Mouse (Mus musculus): ENCODE data around the gene Gng4.

- TF ChIP-seq POLR2A (IDR thresholded peaks at IDR 0.05; ENCODE audit: borderline replicate concordance, extremely low read depth, insufficient read depth, insufficient read length, poor library complexity, severe bottlenecking) (no peak), CTCF (IDR thresholded peaks at IDR 0.05; ENCODE audit: borderline replicate concordance, extremely low read depth, insufficient read depth, insufficient read length) (no peak)
Measured at GRCm38 (mm10) chr13:13788070-13788469, 4.2 kb downstream of the Gng4 start.

All from brain, embryonic 14.5 days (tissue).